Mouse (Mus musculus): Measurements from ENCODE around the gene Itgb5. TPM values are rescaled to one million over a fixed set of nuclear protein-coding genes. Genes with fewer than 3 reads are reported as not detected.

Itgb5 gene
- polyA plus RNA-seq, 1 experiment from 2014 or later, result 26.0 TPM

DNA sequence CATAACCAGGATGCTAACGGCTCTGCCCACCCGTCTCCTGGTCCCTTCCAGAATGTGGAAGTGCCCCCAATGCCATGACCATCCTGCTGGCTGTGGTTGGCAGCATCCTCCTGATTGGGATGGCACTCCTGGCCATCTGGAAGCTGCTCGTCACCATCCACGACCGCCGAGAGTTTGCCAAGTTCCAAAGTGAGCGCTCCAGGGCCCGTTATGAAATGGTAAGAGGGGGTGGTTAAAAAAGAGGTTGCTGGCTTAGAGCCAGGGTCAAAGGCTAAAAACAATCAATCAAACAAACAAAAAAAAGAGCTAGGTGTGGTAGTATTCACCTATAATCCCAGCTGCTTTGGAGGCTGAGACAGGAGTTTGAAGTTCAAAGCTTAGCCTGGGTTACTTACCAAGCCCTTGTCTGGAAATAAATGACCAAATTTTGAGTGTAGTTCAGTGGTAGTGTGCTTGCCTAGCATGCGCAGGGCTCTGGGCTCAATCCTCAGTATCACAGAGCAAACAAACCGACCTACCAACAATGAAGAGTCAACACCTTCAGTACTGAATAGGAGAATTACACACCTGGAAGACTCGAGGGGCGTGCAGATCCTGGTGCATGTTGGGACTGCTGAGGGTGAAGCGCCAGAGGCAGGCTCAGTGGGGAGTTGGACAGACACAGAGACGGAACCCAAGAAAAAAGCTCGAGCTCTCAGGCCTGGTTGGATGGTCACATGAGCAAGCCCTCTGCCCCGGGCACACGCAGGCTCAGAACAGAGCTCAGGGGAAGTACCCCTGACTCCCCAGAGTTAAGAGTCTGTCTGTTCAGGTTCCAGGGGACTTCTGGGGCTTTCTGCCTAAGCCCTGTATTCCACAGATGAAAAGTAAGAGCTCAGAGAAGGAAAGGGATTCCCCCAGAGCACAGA is 118.5 kb downstream of the Itgb5 start:
- Histone ChIP-seq H3K9ac (ENCODE audit: low read length) (no peak overlapping the region), H3K27me3 (ENCODE audit: control insufficient read depth, insufficient read depth, low read length) (no peaks in the 10 kb centered on the region), H3K4me2 (replicated peaks; ENCODE audit: low read depth) (no peak overlapping the region), H3K27ac (replicated peaks) (0 out of 2 replicates have a peak overlapping the region, but pooled peaks have one; percentile 13), H3K9me3 (ENCODE audit: control insufficient read depth, low read length) (no peaks in the 10 kb centered on the region), H3K36me3 (ENCODE audit: control insufficient read depth, insufficient read depth, low read length) (no peaks in the 10 kb centered on the region), H3K4me3 (ENCODE audit: low read depth, low read length) (no peak overlapping the region), H3K4me1 (replicated peaks; ENCODE audit: control insufficient read depth, insufficient read depth) (no peaks in the 10 kb centered on the region)
- WGBS, result 58% methylated on average over 17 of the region's 17 CpGs
- peak; percentile 30 for ATAC-seq (ENCODE audit: low FRiP score, low TSS enrichment)
- peak; percentile 54 for DNase-seq (ENCODE audit: low spot score)
- TF ChIP-seq EP300 (optimal IDR thresholded peaks at IDR 0.05), result no peak
- TF ChIP-seq CTCF (IDR thresholded peaks at IDR 0.05; ENCODE audit: low read depth), result no peak

DNA sequence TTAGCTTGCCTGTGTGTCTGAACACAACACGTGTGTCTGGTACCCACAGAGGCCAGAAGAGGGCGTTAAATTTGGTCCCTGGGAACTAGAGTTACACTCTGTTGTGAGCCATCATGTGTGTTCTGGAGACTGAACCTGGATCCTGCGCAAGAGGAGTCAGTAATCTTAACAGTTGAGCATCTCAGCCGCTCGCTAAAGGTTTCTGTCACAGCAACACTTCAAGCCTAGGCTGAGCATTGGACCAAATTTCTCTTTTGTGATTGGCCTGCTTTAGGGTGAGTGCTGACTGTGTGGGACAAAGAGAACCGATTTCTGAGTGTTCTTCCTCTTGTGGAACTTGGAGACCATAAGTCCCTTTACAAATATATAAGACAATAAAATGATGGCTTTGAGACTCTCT is 120.9 kb downstream of the Itgb5 start:
- Histone ChIP-seq H3K27ac (replicated peaks) (no peak overlapping the region), H3K4me1 (replicated peaks; ENCODE audit: control insufficient read depth, insufficient read depth) (no peaks in the 10 kb centered on the region), H3K4me3 (ENCODE audit: low read depth, low read length) (no peak overlapping the region), H3K4me2 (replicated peaks; ENCODE audit: low read depth) (no peak overlapping the region), H3K9ac (ENCODE audit: low read length) (no peak overlapping the region), H3K36me3 (ENCODE audit: control insufficient read depth, insufficient read depth, low read length) (peaks cover 2% of the 10 kb centered on the region; the same call in 1 of the 2 replicates), H3K27me3 (ENCODE audit: control insufficient read depth, insufficient read depth, low read length) (no peaks in the 10 kb centered on the region), H3K9me3 (ENCODE audit: control insufficient read depth, low read length) (no peaks in the 10 kb centered on the region)
- WGBS, result 74% methylated on average over 6 of the region's 6 CpGs
- no peak for ATAC-seq (ENCODE audit: low FRiP score, low TSS enrichment)
- no peak for DNase-seq (ENCODE audit: low spot score)
- TF ChIP-seq CTCF (IDR thresholded peaks at IDR 0.05; ENCODE audit: low read depth) (peak; percentile 34; the same call in 1 of the 2 replicates), EP300 (optimal IDR thresholded peaks at IDR 0.05) (no peak)

DNA sequence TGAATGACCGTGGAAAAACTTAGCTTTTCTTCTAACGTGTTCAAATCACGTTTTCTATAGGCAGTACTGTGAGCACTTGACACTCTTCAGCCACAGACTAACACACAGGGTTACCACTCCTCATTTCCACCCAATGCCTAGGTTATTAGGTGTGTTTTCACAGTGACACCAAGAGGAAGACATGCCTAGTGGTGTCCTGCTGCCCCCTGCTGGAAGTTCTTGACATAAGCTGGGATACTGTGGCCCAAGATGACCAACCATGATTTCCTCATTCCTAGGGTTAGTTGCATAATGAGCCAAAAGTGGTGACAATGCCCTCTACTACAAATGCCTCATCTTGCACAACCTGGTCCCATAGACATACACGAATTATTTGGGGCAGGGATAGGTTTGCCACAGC is 121.4 kb downstream of the Itgb5 start:
- peaks cover 3% of the 10 kb centered on the region; the same call in 1 of the 2 replicates for H3K36me3 ChIP-seq (ENCODE audit: control insufficient read depth, insufficient read depth, low read length)
- TF ChIP-seq CTCF (IDR thresholded peaks at IDR 0.05; ENCODE audit: low read depth) (peak; percentile 100), EP300 (optimal IDR thresholded peaks at IDR 0.05) (no peak)
- H3K9me3 ChIP-seq (ENCODE audit: control insufficient read depth, low read length), result no peaks in the 10 kb centered on the region
- no peak overlapping the region for H3K4me3 ChIP-seq (ENCODE audit: low read depth, low read length)
- H3K9ac ChIP-seq (ENCODE audit: low read length), result no peak overlapping the region
- H3K27ac ChIP-seq (replicated peaks), result no peak overlapping the region
- H3K4me1 ChIP-seq (replicated peaks; ENCODE audit: control insufficient read depth, insufficient read depth), result no peaks in the 10 kb centered on the region
- peak; percentile 83 for ATAC-seq (ENCODE audit: low FRiP score, low TSS enrichment)
- 22% methylated on average over 4 of the region's 4 CpGs for WGBS
- peak; percentile 88 for DNase-seq (ENCODE audit: low spot score)
- no peaks in the 10 kb centered on the region for H3K27me3 ChIP-seq (ENCODE audit: control insufficient read depth, insufficient read depth, low read length)
- H3K4me2 ChIP-seq (replicated peaks; ENCODE audit: low read depth), result no peak overlapping the region

DNA sequence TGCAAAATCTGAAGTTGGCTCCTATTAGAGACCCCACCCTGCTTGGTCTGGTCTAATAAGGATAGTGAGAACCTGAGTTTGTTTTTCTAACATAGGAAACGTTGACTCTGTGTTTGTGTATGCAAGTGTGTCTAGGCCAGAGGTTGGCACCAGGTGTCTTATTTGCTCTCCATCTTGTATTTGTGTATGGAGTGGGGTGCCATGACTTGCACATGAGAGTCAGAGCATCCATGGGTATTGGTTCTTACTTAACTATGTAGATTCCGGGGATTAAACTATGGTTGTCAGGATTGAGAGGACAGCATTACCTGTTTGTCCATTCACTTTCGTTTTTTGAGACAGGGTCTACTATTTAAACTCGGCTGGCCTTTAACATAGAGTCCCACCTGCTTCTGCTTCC is 123.5 kb downstream of the Itgb5 start:
- Histone ChIP-seq H3K9me3 (ENCODE audit: control insufficient read depth, low read length) (no peaks in the 10 kb centered on the region), H3K27ac (replicated peaks) (no peak overlapping the region), H3K4me1 (replicated peaks; ENCODE audit: control insufficient read depth, insufficient read depth) (no peaks in the 10 kb centered on the region), H3K36me3 (ENCODE audit: control insufficient read depth, insufficient read depth, low read length) (peaks cover 13% of the 10 kb centered on the region), H3K4me3 (ENCODE audit: low read depth, low read length) (no peak overlapping the region), H3K27me3 (ENCODE audit: control insufficient read depth, insufficient read depth, low read length) (no peaks in the 10 kb centered on the region), H3K9ac (ENCODE audit: low read length) (no peak overlapping the region), H3K4me2 (replicated peaks; ENCODE audit: low read depth) (no peak overlapping the region)
- ATAC-seq (ENCODE audit: low FRiP score, low TSS enrichment) (no peak), DNase-seq (ENCODE audit: low spot score) (no peak)
- 75% methylated on average over 4 of the region's 4 CpGs for WGBS
- TF ChIP-seq CTCF (IDR thresholded peaks at IDR 0.05; ENCODE audit: low read depth) (no peak), EP300 (optimal IDR thresholded peaks at IDR 0.05) (no peak)

DNA sequence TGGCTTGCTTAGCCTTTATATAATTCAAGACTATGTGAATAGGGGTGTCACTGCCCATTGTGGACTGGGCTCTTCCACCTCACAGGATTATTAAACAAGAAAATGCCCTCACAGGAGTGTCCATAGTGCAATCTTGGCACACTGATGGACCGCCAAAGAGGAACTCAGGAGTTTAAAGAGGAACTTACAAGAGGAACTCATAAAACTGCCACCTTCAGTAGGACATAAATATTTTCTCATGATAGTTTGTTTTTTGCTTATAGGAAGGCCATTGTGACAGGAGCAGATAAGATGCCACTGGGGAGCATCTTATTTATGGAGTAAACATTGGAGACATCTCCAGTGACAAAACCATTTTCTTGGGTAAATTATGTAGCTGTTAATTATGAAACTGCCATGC is 125.3 kb downstream of the Itgb5 start:
- no peak for DNase-seq (ENCODE audit: low spot score)
- Histone ChIP-seq H3K4me3 (ENCODE audit: low read depth, low read length) (no peak overlapping the region), H3K9ac (ENCODE audit: low read length) (no peak overlapping the region), H3K4me1 (replicated peaks; ENCODE audit: control insufficient read depth, insufficient read depth) (no peaks in the 10 kb centered on the region), H3K9me3 (ENCODE audit: control insufficient read depth, low read length) (no peaks in the 10 kb centered on the region), H3K27me3 (ENCODE audit: control insufficient read depth, insufficient read depth, low read length) (no peaks in the 10 kb centered on the region), H3K4me2 (replicated peaks; ENCODE audit: low read depth) (no peak overlapping the region), H3K36me3 (ENCODE audit: control insufficient read depth, insufficient read depth, low read length) (peaks cover 13% of the 10 kb centered on the region), H3K27ac (replicated peaks) (no peak overlapping the region)
- TF ChIP-seq CTCF (IDR thresholded peaks at IDR 0.05; ENCODE audit: low read depth) (no peak), EP300 (optimal IDR thresholded peaks at IDR 0.05) (no peak)
- 94% methylated on average over 1 of the region's 1 CpGs for WGBS
- ATAC-seq (ENCODE audit: low FRiP score, low TSS enrichment), result no peak

- Histone ChIP-seq H3K4me1 (replicated peaks; ENCODE audit: control insufficient read depth, insufficient read depth) (no peaks in the 10 kb centered on the region), H3K27ac (replicated peaks) (no peak overlapping the region), H3K9ac (ENCODE audit: low read length) (no peak overlapping the region), H3K4me2 (replicated peaks; ENCODE audit: low read depth) (no peak overlapping the region), H3K36me3 (ENCODE audit: control insufficient read depth, insufficient read depth, low read length) (peaks cover 6% of the 10 kb centered on the region), H3K9me3 (ENCODE audit: control insufficient read depth, low read length) (no peaks in the 10 kb centered on the region), H3K4me3 (ENCODE audit: low read depth, low read length) (no peak overlapping the region), H3K27me3 (ENCODE audit: control insufficient read depth, insufficient read depth, low read length) (no peaks in the 10 kb centered on the region)
- TF ChIP-seq EP300 (optimal IDR thresholded peaks at IDR 0.05) (no peak), CTCF (IDR thresholded peaks at IDR 0.05; ENCODE audit: low read depth) (no peak)
- peak; percentile 66 for DNase-seq (ENCODE audit: low spot score)
- 54% methylated on average over 6 of the region's 6 CpGs for WGBS
- ATAC-seq (ENCODE audit: low FRiP score, low TSS enrichment), result peak; percentile 86
These were observed 134.0 kb downstream of the Itgb5 start for GRCm38 (mm10) chr16:33963509-33963908.
